Mouse (Mus musculus) duodenum, adult 2 months (tissue): ENCODE data around the gene Gm10277. TPM values are rescaled to one million over a fixed set of nuclear protein-coding genes. Genes with fewer than 3 reads are reported as not detected.

Source experiments
- polyA plus RNA-seq: library from polyadenylated mRNA; depleted of rRNA; stranded (reverse); fragments of >200 nt; gene quantifications from 2 replicates; pipeline ENCODE4 v1.2.3, GENCODE M21; 2012; ENCODE audit warnings: low replicate concordance; rRNA removed

The Gm10277 gene
- not detected in 2 replicates for polyA plus RNA-seq

DNA sequence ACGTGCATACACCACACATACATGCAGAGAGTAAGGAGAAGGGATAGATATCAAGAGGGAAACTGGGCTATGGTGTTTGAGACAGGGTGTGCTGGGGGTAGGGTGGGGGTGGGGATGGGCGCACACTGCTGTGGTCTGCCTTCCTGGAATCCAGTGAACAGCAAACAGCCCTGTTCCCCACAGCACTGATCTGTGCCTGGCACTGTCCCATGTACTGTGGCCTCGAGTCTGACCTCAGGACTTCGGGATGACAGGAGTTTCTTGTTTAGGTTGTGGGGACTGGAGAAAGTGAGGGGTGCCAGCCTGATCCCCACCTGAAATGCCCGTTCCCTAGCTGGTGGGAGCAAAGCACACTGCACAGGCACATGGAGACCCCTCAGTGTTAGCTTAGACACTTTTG is at the start of gene Gm10277:
Gene Gm10277 (minus strand): TSS at position 41 of the 400 bp plus-strand sequence.

DNA sequence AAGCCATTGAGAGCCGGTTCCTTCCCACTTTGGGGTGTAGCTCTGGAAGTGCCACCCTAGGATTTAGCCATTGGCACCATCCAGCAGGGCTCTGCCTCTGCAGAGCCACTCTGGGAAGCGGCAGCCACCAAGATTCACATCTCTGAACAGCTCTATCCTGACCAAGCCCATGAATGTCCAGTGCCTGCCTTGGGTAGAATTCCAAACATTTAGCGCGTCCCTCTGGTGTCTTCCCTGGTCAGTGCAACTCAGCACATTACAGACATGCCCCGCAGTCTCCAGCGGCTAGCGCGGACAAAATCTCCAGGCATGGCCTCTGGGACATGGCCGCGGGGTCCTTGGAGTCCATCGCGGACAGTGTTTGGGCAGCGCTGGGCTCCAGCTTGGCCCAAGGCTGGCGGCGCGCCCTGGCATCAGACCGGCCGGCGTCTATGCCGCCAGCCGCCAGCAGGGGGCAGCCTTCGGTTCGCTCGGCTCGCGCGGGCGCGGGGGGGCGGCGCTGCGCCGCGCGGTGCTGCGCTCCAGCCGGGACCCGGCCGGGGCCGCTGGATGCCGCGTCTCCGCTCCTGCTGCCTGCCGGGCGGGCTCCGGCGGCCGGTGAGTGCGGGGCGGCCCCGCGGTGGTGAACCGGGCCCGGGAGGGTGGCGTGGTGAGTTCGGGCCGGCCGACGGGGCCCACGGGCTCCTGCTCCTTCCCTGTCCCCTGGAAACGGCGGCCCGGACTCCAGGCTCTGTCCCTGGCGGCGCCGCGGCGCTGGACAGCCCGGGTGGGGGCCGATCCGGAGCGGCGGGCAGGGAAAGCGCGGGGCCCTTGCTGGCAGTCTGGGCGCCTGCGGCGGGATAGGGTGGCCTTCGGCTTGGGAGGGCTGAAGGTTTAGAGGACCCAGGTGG is 24.5 kb downstream of the Gm10277 start, which contains the start of gene Myo18a:
Gene Myo18a (plus strand): TSS at position 464 of the 890 bp plus-strand sequence.

Other genes with a start within 250 kb of the Gm10277 start
- gene Taok1, start 179.9 kb downstream of the Gm10277 start, polyA plus RNA-seq = 0.78 and 0.92 TPM in 2 replicates
- gene Nufip2, start 101.6 kb downstream of the Gm10277 start, polyA plus RNA-seq = 6.3 and 10.8 TPM in 2 replicates
- gene Cryba1, start 62.5 kb downstream of the Gm10277 start, polyA plus RNA-seq = not detected in 2 replicates
- 106 and 148 TPM in 2 replicates for gene Myo18a, start 24.5 kb downstream of the Gm10277 start, polyA plus RNA-seq
- 10.3 and 10.4 TPM in 2 replicates for gene Pipox, start 106.3 kb upstream of the Gm10277 start, polyA plus RNA-seq
- 0.30 and 0.61 TPM in 2 replicates for gene Sez6, start 143.1 kb upstream of the Gm10277 start, polyA plus RNA-seq
- 27.3 and 36.2 TPM in 2 replicates for gene Phf12, start 195.0 kb upstream of the Gm10277 start, polyA plus RNA-seq
- 3.5 and 5.1 TPM in 2 replicates for gene Dhrs13, start 244.5 kb upstream of the Gm10277 start, polyA plus RNA-seq